Mouse (Mus musculus) frontal cortex, adult 2 months (tissue): ENCODE data around the gene Cradd. TPM values are rescaled to one million over a fixed set of nuclear protein-coding genes. Genes with fewer than 3 reads are reported as not detected.

ENCODE experiments used
- DNase-seq, 2 experiments: peaks; one replicate each; pipeline ENCODE4 v3.0.0; 2022; ENCODE audit warnings: low spot score in 1 of 2; ENCODE audit errors: extremely low spot score in 1 of 2
- polyA plus RNA-seq: library from polyadenylated mRNA; depleted of rRNA; stranded (reverse); fragments of >200 nt; gene quantifications from 2 replicates; pipeline ENCODE4 v1.2.3, GENCODE M21; 2012

Gene Cradd
- polyA plus RNA-seq, 1 experiment = 8.6 TPM

- no peak for DNase-seq
These were observed 14.9 kb downstream of the Cradd start for GRCm38 (mm10) chr10:95308991-95309390.

- DNase-seq = no peak
These were observed 16.0 kb downstream of the Cradd start for GRCm38 (mm10) chr10:95307916-95308315.

- DNase-seq = no peak
These were observed 16.9 kb downstream of the Cradd start for GRCm38 (mm10) chr10:95306824-95307552.

GRCm38 (mm10) chr10:95304240-95304639, 19.7 kb downstream of the Cradd start:
- no peak for DNase-seq

- DNase-seq = no peak
These were observed 21.4 kb downstream of the Cradd start for GRCm38 (mm10) chr10:95302211-95303163.

GRCm38 (mm10) chr10:95300178-95300793, 23.6 kb downstream of the Cradd start:
- DNase-seq = no peak

- DNase-seq = no peak
These were observed 24.2 kb downstream of the Cradd start for GRCm38 (mm10) chr10:95299808-95300133.

- DNase-seq = no peak
These were observed 24.7 kb downstream of the Cradd start for GRCm38 (mm10) chr10:95299010-95299807.

GRCm38 (mm10) chr10:95298504-95298903, 25.4 kb downstream of the Cradd start:
- DNase-seq = no peak

- no peak for DNase-seq
These were observed 26.2 kb downstream of the Cradd start for GRCm38 (mm10) chr10:95297690-95298104.

- no peak for DNase-seq
These were observed 26.9 kb downstream of the Cradd start for GRCm38 (mm10) chr10:95297024-95297423.

- DNase-seq = no peak
These were observed 30.7 kb downstream of the Cradd start for GRCm38 (mm10) chr10:95293261-95293660.

- no peak for DNase-seq
These were observed 31.7 kb downstream of the Cradd start for GRCm38 (mm10) chr10:95292269-95292668.

- no peak for DNase-seq
These were observed 32.6 kb downstream of the Cradd start for GRCm38 (mm10) chr10:95291133-95291876.

GRCm38 (mm10) chr10:95289819-95290218, 34.1 kb downstream of the Cradd start:
- no peak for DNase-seq

- peak; percentile 58 to 79 for DNase-seq
These were observed 35.7 kb downstream of the Cradd start for GRCm38 (mm10) chr10:95288206-95288605.

GRCm38 (mm10) chr10:95287351-95287750, 36.6 kb downstream of the Cradd start:
- no peak for DNase-seq

GRCm38 (mm10) chr10:95283434-95283833, 40.5 kb downstream of the Cradd start:
- no peak for DNase-seq

- DNase-seq = no peak
These were observed 41.9 kb downstream of the Cradd start for GRCm38 (mm10) chr10:95281996-95282395.
